Mouse (Mus musculus): ENCODE data around the gene Plod2. TPM values are rescaled to one million over a fixed set of nuclear protein-coding genes. Genes with fewer than 3 reads are reported as not detected.

Gene Plod2
- total and polyA plus RNA-seq, 3 experiments = not detected

GRCm38 (mm10) chr9:92559750-92560149, 17.7 kb downstream of the Plod2 start:
- H3K9ac ChIP-seq (ENCODE audit: control insufficient read depth, low read depth, low read length, poor library complexity, severe bottlenecking) = no peak overlapping the region
- no peak overlapping the region for H3K27ac ChIP-seq (ENCODE audit: control insufficient read depth, low read depth, low read length)
- no peaks in the 10 kb centered on the region for H3K9me3 ChIP-seq (replicated peaks; ENCODE audit: insufficient read depth, low read length)
- no peaks in the 10 kb centered on the region for H3K4me1 ChIP-seq (ENCODE audit: control insufficient read depth in 1 of 2, insufficient read depth in 2 of 2, low read length in 2 of 2)
- H3K36me3 ChIP-seq (ENCODE audit: control insufficient read depth in 1 of 2, insufficient read depth in 2 of 2, low read length in 2 of 2) = no peaks in the 10 kb centered on the region
- no peaks in the 10 kb centered on the region for H3K79me2 ChIP-seq (ENCODE audit: control insufficient read depth, insufficient read depth, low read length, poor library complexity)
- no peak for DNase-seq (ENCODE audit: low read depth, low spot score)
- H3K27me3 ChIP-seq (ENCODE audit: control insufficient read depth in 1 of 2, insufficient read depth in 2 of 2, low read length in 2 of 2) = no peaks in the 10 kb centered on the region
- TF ChIP-seq NRF1 (IDR thresholded peaks at IDR 0.05; ENCODE audit: insufficient read depth, low read depth, low read length, poor library complexity, severe bottlenecking) = no peak
- TF ChIP-seq TAL1 (IDR thresholded peaks at IDR 0.05; ENCODE audit: low read length) = no peak
- no peak for TF ChIP-seq MYB (IDR thresholded peaks at IDR 0.05; ENCODE audit: low read depth, low read length)
- no peak for TF ChIP-seq MAFK (IDR thresholded peaks at IDR 0.05; ENCODE audit: borderline replicate concordance, low read depth, low read length)
- no peak for TF ChIP-seq ZMIZ1 (IDR thresholded peaks at IDR 0.05; ENCODE audit: low read depth, low read length)
- no peak for TF ChIP-seq MEF2A (IDR thresholded peaks at IDR 0.05; ENCODE audit: extremely low read depth, insufficient replicate concordance, low read depth, low read length, poor library complexity, severe bottlenecking)
- TF ChIP-seq SMC3 (IDR thresholded peaks at IDR 0.05; ENCODE audit: low read depth, low read length) = no peak
- TF ChIP-seq CTCF (IDR thresholded peaks at IDR 0.05 in 2 of 3, conservative IDR thresholded peaks at IDR 0.05 in 1 of 3; ENCODE audit: control insufficient read depth in 1 of 3, insufficient read depth in 1 of 3, low read depth in 2 of 3, low read length in 3 of 3, poor library complexity in 1 of 3, severe bottlenecking in 1 of 3) = no peak
- no peak for TF ChIP-seq GATA1 (IDR thresholded peaks at IDR 0.05; ENCODE audit: low read depth, low read length)
- no peak for TF ChIP-seq CHD1 (IDR thresholded peaks at IDR 0.05; ENCODE audit: low read depth, low read length)
- no peak for TF ChIP-seq HCFC1 (IDR thresholded peaks at IDR 0.05; ENCODE audit: low read depth, low read length)
- TF ChIP-seq USF2 (IDR thresholded peaks at IDR 0.05; ENCODE audit: borderline replicate concordance in 1 of 2, insufficient read depth in 1 of 2, low read depth in 1 of 2, low read length in 2 of 2) = no peak
- no peak for TF ChIP-seq TCF12 (IDR thresholded peaks at IDR 0.05; ENCODE audit: low read depth, low read length)
- H3K4me3 ChIP-seq (ENCODE audit: control insufficient read depth in 1 of 2, insufficient read depth in 1 of 2, low read depth in 2 of 2, low read length in 2 of 2) = no peak overlapping the region

DNA sequence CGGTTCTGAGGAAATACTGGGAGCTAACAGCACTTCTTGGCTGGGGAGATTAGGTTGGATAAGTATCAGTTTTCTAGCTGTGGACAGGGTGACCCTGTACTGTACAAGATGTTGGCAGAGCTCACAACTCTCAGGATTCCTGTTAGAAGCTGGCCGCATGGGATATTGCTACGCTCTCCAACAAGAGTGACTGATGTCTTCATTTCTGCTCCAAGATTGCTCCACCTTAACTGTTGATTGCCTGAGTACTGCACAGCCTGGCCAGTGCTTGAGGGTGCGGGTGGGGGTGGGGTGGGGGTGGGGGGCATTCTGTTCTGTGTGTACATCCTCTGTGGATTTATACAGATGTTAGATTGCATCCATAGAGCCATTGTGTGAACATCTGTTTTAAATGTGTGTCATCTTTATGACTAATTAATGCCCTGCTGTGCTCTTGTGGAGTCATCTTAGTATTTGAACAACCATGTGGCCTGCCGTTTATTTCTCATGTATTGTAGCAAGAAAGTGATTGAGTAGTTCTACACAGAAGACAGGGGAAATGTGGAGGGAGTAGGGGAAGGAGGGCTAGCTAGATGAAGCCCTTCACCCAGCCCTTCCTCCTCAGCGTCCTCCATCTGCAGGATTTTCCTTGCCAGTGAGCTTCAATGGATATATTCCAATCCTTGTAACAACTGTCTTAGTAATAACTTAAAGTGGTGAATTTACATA, 19.0 kb downstream of the Plod2 start:
- no peaks in the 10 kb centered on the region for H3K27me3 ChIP-seq (ENCODE audit: control insufficient read depth in 1 of 2, insufficient read depth in 2 of 2, low read length in 2 of 2)
- H3K36me3 ChIP-seq (ENCODE audit: control insufficient read depth in 1 of 2, insufficient read depth in 2 of 2, low read length in 2 of 2) = no peaks in the 10 kb centered on the region
- no peaks in the 10 kb centered on the region for H3K79me2 ChIP-seq (ENCODE audit: control insufficient read depth, insufficient read depth, low read length, poor library complexity)
- TF ChIP-seq POLR2A (IDR thresholded peaks at IDR 0.05; ENCODE audit: control insufficient read depth in 1 of 2, insufficient read depth in 1 of 2, low read depth in 1 of 2, low read length in 2 of 2, poor library complexity in 1 of 2) (no peak), ZNF384 (IDR thresholded peaks at IDR 0.05; ENCODE audit: low read depth, low read length) (no peak), ZC3H11A (IDR thresholded peaks at IDR 0.05; ENCODE audit: low read depth, low read length) (no peak), RCOR1 (IDR thresholded peaks at IDR 0.05; ENCODE audit: low read depth, low read length) (no peak), BHLHE40 (IDR thresholded peaks at IDR 0.05; ENCODE audit: borderline replicate concordance, low read depth, low read length) (no peak), CHD1 (IDR thresholded peaks at IDR 0.05; ENCODE audit: low read depth, low read length) (no peak), SIN3A (IDR thresholded peaks at IDR 0.05; ENCODE audit: low read length) (no peak), GABPA (IDR thresholded peaks at IDR 0.05; ENCODE audit: low read depth, low read length) (no peak), SMC3 (IDR thresholded peaks at IDR 0.05; ENCODE audit: low read depth, low read length) (no peak), ZKSCAN1 (IDR thresholded peaks at IDR 0.05; ENCODE audit: low read depth, low read length) (no peak), E2F4 (IDR thresholded peaks at IDR 0.05; ENCODE audit: borderline replicate concordance, low read depth, low read length) (no peak), ETS1 (IDR thresholded peaks at IDR 0.05; ENCODE audit: low read depth, low read length) (no peak), RAD21 (IDR thresholded peaks at IDR 0.05; ENCODE audit: low read depth, low read length) (no peak), MAZ (IDR thresholded peaks at IDR 0.05; ENCODE audit: low read depth, low read length) (no peak)
- no peak overlapping the region for H3K27ac ChIP-seq (ENCODE audit: control insufficient read depth, low read depth, low read length)
- no peaks in the 10 kb centered on the region for H3K9me3 ChIP-seq (replicated peaks; ENCODE audit: insufficient read depth, low read length)
- no peak overlapping the region for H3K4me3 ChIP-seq (ENCODE audit: control insufficient read depth in 1 of 2, insufficient read depth in 1 of 2, low read depth in 2 of 2, low read length in 2 of 2)
- no peaks in the 10 kb centered on the region for H3K4me1 ChIP-seq (ENCODE audit: control insufficient read depth in 1 of 2, insufficient read depth in 2 of 2, low read length in 2 of 2)
- H3K9ac ChIP-seq (ENCODE audit: control insufficient read depth, low read depth, low read length, poor library complexity, severe bottlenecking) = no peak overlapping the region
- no peak for DNase-seq (ENCODE audit: low read depth, low spot score)
